Mouse (Mus musculus) intestine, postnatal 0 days (tissue): ENCODE data around the gene Mrpl11. TPM values are rescaled to one million over a fixed set of nuclear protein-coding genes. Genes with fewer than 3 reads are reported as not detected.
"Not testable (repeated sequence)": the region's sequence is repeated elsewhere in the genome, so short reads cannot be mapped to it uniquely, and the experiment has no call there.

Experiments
- ATAC-seq: fragments of 200-750 bp; cut with Nextera tagmentation; 2 replicates; pipeline ENCODE4 v1.8.0; 2017; ENCODE audit warnings: mild to moderate bottlenecking, moderate TSS enrichment, moderate library complexity
- H3K27ac ChIP-seq: fragments of 300-500 bp; sonication (generic); 2 replicates; pipeline ENCODE4 v1.5.1; 2014; ENCODE audit warnings: mild to moderate bottlenecking, low read depth, low read length, moderate library complexity
- H3K27me3 ChIP-seq: fragments of 300-500 bp; sonication (generic); replicated peaks from 2 replicates; pipeline ENCODE4 v1.6.1; 2014; ENCODE audit warnings: low read length, mixed read lengths; ENCODE audit not compliant: control insufficient read depth, insufficient read depth
- H3K36me3 ChIP-seq: fragments of 300-500 bp; sonication (generic); 2 replicates; pipeline ENCODE4 v1.6.1; 2014; ENCODE audit warnings: mild to moderate bottlenecking, moderate library complexity; ENCODE audit not compliant: control insufficient read depth, insufficient read depth
- H3K4me1 ChIP-seq: fragments of 300-500 bp; sonication (generic); replicated peaks from 2 replicates; pipeline ENCODE4 v1.6.1; 2014; ENCODE audit warnings: antibody characterized with exemption, low read length, mixed read lengths; ENCODE audit not compliant: control insufficient read depth, insufficient read depth
- H3K4me2 ChIP-seq: fragments of 300-500 bp; sonication (generic); replicated peaks from 2 replicates; pipeline ENCODE4 v1.6.1; 2014; ENCODE audit warnings: low read depth, mild to moderate bottlenecking, moderate library complexity
- H3K4me3 ChIP-seq: fragments of 300-500 bp; sonication (generic); 2 replicates; pipeline ENCODE4 v1.5.1; 2014; ENCODE audit warnings: low read depth, low read length
- H3K9ac ChIP-seq: fragments of 300-500 bp; sonication (generic); 2 replicates; pipeline ENCODE4 v1.6.1; 2014; ENCODE audit warnings: mild to moderate bottlenecking, low read depth, low read length
- H3K9me3 ChIP-seq: fragments of 300-500 bp; sonication (generic); 2 replicates; pipeline ENCODE4 v1.6.1; 2016; ENCODE audit warnings: mixed run types; ENCODE audit not compliant: control insufficient read depth
- CTCF ChIP-seq: sonication (generic); IDR thresholded peaks from 2 replicates; pipeline ENCODE4 v1.5.1; 2016; ENCODE audit warnings: low read depth, mild to moderate bottlenecking, control low read depth, antibody characterized with exemption, moderate library complexity
- WGBS: fragments of 180-500 bp; shearing (Covaris S2); extraction: QIAGEN DNeasy Blood & Tissue Kit; methylation state at CpG from one replicate; pipeline ENCODE4 v1.1.7; 2014; 5-methylcytosine and 5-hydroxymethylcytosine counted together
- polyA plus RNA-seq: library from polyadenylated mRNA; unstranded; fragments of >200 nt; fragmentation: Nextera tagmentation; extraction: Ambion mirVana; gene quantifications from 2 replicates; pipeline ENCODE4 v1.2.1, GENCODE M21; 2015

Gene Mrpl11
- polyA plus RNA-seq, 1 experiment from 2014 or later: 78.1 TPM

- no peak overlapping the region for H3K4me3 ChIP-seq
- TF ChIP-seq CTCF: no peak
- H3K4me2 ChIP-seq: peak overlapping the region; percentile 32; the same call in 1 of the 2 replicates
- H3K9me3 ChIP-seq: no peaks in the 10 kb centered on the region
- no peaks in the 10 kb centered on the region for H3K36me3 ChIP-seq
- ATAC-seq: no peak
- H3K27ac ChIP-seq: no peak overlapping the region
- H3K27me3 ChIP-seq: 0 out of 2 replicates have a peak, but pooled peaks cover 8% of the 10 kb centered on the region
- no peaks in the 10 kb centered on the region for H3K4me1 ChIP-seq
- H3K9ac ChIP-seq: no peak overlapping the region
- 60% methylated on average over 6 of the region's 6 CpGs for WGBS
Measured at GRCm38 (mm10) chr19:4999445-5000140, 37.6 kb downstream of the Mrpl11 start.

- Histone ChIP-seq H3K9me3 (no peaks in the 10 kb centered on the region), H3K27ac (peak overlapping the region; percentile 35; the same call in 1 of the 2 replicates), H3K4me3 (0 out of 2 replicates have a peak overlapping the region, but pooled peaks have one; percentile 3), H3K4me2 (peak overlapping the region; percentile 41), H3K4me1 (no peaks in the 10 kb centered on the region), H3K27me3 (0 out of 2 replicates have a peak, but pooled peaks cover 8% of the 10 kb centered on the region), H3K36me3 (no peaks in the 10 kb centered on the region), H3K9ac (no peak overlapping the region)
- peak; percentile 90 for TF ChIP-seq CTCF
- WGBS: under 1% methylated on average over 39 of the region's 39 CpGs
- ATAC-seq: peak; percentile 69
Measured at GRCm38 (mm10) chr19:5001666-5002406, 39.9 kb downstream of the Mrpl11 start.

- WGBS: 64% methylated on average over 2 of the region's 2 CpGs
- H3K27me3 ChIP-seq, ATAC-seq, H3K4me3 ChIP-seq, H3K9ac ChIP-seq, H3K4me1 ChIP-seq, H3K27ac ChIP-seq, H3K36me3 ChIP-seq, H3K4me2 ChIP-seq, H3K9me3 ChIP-seq: not testable (repeated sequence)
- TF ChIP-seq CTCF: peak; percentile 23
Measured at GRCm38 (mm10) chr19:5003644-5004043, 41.7 kb downstream of the Mrpl11 start.

GRCm38 (mm10) chr19:5004925-5005324, 43.0 kb downstream of the Mrpl11 start:
- H3K36me3 ChIP-seq: no peaks in the 10 kb centered on the region

GRCm38 (mm10) chr19:5013138-5013537, 51.2 kb downstream of the Mrpl11 start:
- H3K4me2 ChIP-seq: no peak overlapping the region
- TF ChIP-seq CTCF: no peak
- H3K27me3 ChIP-seq: no peaks in the 10 kb centered on the region
- no peaks in the 10 kb centered on the region for H3K9me3 ChIP-seq
- no peak overlapping the region for H3K4me3 ChIP-seq
- no peaks in the 10 kb centered on the region for H3K36me3 ChIP-seq
- H3K27ac ChIP-seq: no peak overlapping the region
- no peak; the same call in 1 of the 2 replicates for ATAC-seq
- no peaks in the 10 kb centered on the region; the same call in 1 of the 2 replicates for H3K4me1 ChIP-seq
- no peak overlapping the region for H3K9ac ChIP-seq
- 61% methylated on average over 8 of the region's 8 CpGs for WGBS

More at GRCm38 (mm10) chr19:5004925-5005324, 43.0 kb downstream of the Mrpl11 start:
- 0 out of 2 replicates have a peak, but pooled peaks cover 5% of the 10 kb centered on the region for H3K27me3 ChIP-seq
- TF ChIP-seq CTCF: no peak
- no peak overlapping the region for H3K9ac ChIP-seq
- H3K4me1 ChIP-seq: no peaks in the 10 kb centered on the region
- H3K4me2 ChIP-seq: no peak overlapping the region
- no peak; the same call in 1 of the 2 replicates for ATAC-seq
- no peak overlapping the region for H3K4me3 ChIP-seq
- H3K9me3 ChIP-seq: no peaks in the 10 kb centered on the region
- H3K27ac ChIP-seq: no peak overlapping the region
- WGBS: 46% methylated on average over 4 of the region's 4 CpGs

GRCm38 (mm10) chr19:5014961-5015398, 53.0 kb downstream of the Mrpl11 start:
- no peaks in the 10 kb centered on the region for H3K36me3 ChIP-seq
- no peak overlapping the region for H3K4me3 ChIP-seq
- 16% methylated on average over 8 of the region's 8 CpGs for WGBS
- no peaks in the 10 kb centered on the region; the same call in 1 of the 2 replicates for H3K4me1 ChIP-seq
- no peak for ATAC-seq
- H3K27me3 ChIP-seq: no peaks in the 10 kb centered on the region
- no peak overlapping the region for H3K9ac ChIP-seq
- TF ChIP-seq CTCF: peak; percentile 75
- H3K4me2 ChIP-seq: no peak overlapping the region
- no peak overlapping the region for H3K27ac ChIP-seq
- no peaks in the 10 kb centered on the region for H3K9me3 ChIP-seq
